Mouse (Mus musculus) ES-E14 (cell line): ENCODE results near the gene Slc1a3.

Source experiments
- HCFC1 ChIP-seq: IDR thresholded peaks from 2 replicates; pipeline ENCODE4 v1.6.1; 2012; ENCODE audit warnings: low read length, inconsistent platforms, borderline replicate concordance; ENCODE audit not compliant: insufficient read depth
- ZC3H11A ChIP-seq: IDR thresholded peaks from 2 replicates; pipeline ENCODE4 v1.6.1; 2012; ENCODE audit warnings: low read depth, mild to moderate bottlenecking, inconsistent platforms, low read length, borderline replicate concordance

DNA sequence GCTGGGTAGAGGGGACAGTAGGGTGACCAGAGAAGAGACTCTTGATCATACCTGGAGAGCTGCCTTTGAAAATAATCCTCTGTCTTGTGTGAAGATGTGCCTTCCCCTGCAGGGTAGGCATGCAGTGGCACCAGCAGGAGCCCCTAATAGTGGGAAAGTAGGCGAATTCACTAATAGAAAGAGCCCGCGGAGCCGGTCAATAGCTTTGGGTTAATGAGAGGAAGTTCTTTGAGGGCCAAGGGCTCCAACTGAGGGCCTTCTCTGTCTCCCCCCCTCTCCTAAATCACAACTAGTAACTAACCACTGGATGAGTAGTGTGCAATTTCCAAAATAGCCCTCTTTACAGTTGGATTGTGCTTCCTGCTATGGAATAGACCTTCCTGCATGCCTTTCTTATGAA lies 50.6 kb downstream of the Slc1a3 start:
- TF ChIP-seq ZC3H11A, result no peak
- TF ChIP-seq HCFC1, result no peak
